Mouse (Mus musculus) B cell, adult 2 months (primary cell): Measurements from ENCODE around the gene Mras.
A peak's percentile ranks its signal among the peaks of the same experiment; 100 is the strongest.

Experiments used
- DNase-seq, 2 experiments: peaks; one replicate each; pipeline ENCODE4 v3.0.0; 2022

Gene Mras

GRCm38 (mm10) chr9:99437031-99437764 is at the start of gene Mras:
TSS of gene Mras (minus strand) at chr9:99437381.
- no peak for DNase-seq

GRCm38 (mm10) chr9:99485144-99485543 is 48.0 kb upstream of the Mras start:
- DNase-seq = no peak

- no peak for DNase-seq
These were observed 47.5 kb upstream of the Mras start for GRCm38 (mm10) chr9:99484632-99485031.

- no peak for DNase-seq
These were observed 46.0 kb upstream of the Mras start for GRCm38 (mm10) chr9:99483191-99483590.

- no peak for DNase-seq
These were observed 43.6 kb upstream of the Mras start for GRCm38 (mm10) chr9:99480764-99481163.

GRCm38 (mm10) chr9:99479181-99479711 is 42.1 kb upstream of the Mras start:
- no peak for DNase-seq

- DNase-seq = no peak
These were observed 34.2 kb upstream of the Mras start for GRCm38 (mm10) chr9:99471334-99471733.

GRCm38 (mm10) chr9:99470347-99471092 is 33.3 kb upstream of the Mras start:
- DNase-seq = no peak

- DNase-seq = peak; percentile 14 to 24
These were observed 32.6 kb upstream of the Mras start for GRCm38 (mm10) chr9:99469681-99470273.

GRCm38 (mm10) chr9:99468572-99468971 is 31.4 kb upstream of the Mras start:
- DNase-seq = no peak

- no peak for DNase-seq
These were observed 27.7 kb upstream of the Mras start for GRCm38 (mm10) chr9:99464876-99465275.

- no peak for DNase-seq
These were observed 22.5 kb upstream of the Mras start for GRCm38 (mm10) chr9:99459730-99460129.

GRCm38 (mm10) chr9:99458529-99459208 is 21.5 kb upstream of the Mras start:
- peak; percentile 60 to 67 for DNase-seq

GRCm38 (mm10) chr9:99454211-99454610 is 17.0 kb upstream of the Mras start:
- DNase-seq = no peak

- no peak for DNase-seq
These were observed 14.0 kb upstream of the Mras start, which contains the start of gene Nme9 for GRCm38 (mm10) chr9:99451161-99451560. TSS of gene Nme9 (plus strand) at chr9:99451475.

GRCm38 (mm10) chr9:99449886-99450647 is 12.9 kb upstream of the Mras start:
- DNase-seq = peak in 1 of 2 experiments; percentile 14

GRCm38 (mm10) chr9:99447323-99447722 is 10.1 kb upstream of the Mras start:
- no peak for DNase-seq

- no peak for DNase-seq
These were observed 9.1 kb upstream of the Mras start for GRCm38 (mm10) chr9:99446259-99446658.

- DNase-seq = no peak
These were observed 7.5 kb upstream of the Mras start for GRCm38 (mm10) chr9:99444590-99445178.

- no peak for DNase-seq
These were observed 4.7 kb upstream of the Mras start for GRCm38 (mm10) chr9:99441647-99442433.

GRCm38 (mm10) chr9:99440941-99441340 is 3.8 kb upstream of the Mras start:
- no peak for DNase-seq
